Mouse (Mus musculus) heart, embryonic 15.5 days (tissue): ENCODE results near the gene Zc3h12a. TPM values are rescaled to one million over a fixed set of nuclear protein-coding genes. Genes with fewer than 3 reads are reported as not detected.

Experiments used
- ATAC-seq: fragments of 200-750 bp; cut with Nextera tagmentation; replicated peaks from 2 replicates; pipeline ENCODE4 v1.8.0; 2017; ENCODE audit warnings: low read depth, moderate TSS enrichment; ENCODE audit not compliant: insufficient number of reproducible peaks, insufficient read depth, low FRiP score
- H3K27ac ChIP-seq: fragments of 300-500 bp; sonication (generic); 2 replicates; pipeline ENCODE4 v1.5.1; 2015; ENCODE audit warnings: mild to moderate bottlenecking, inconsistent platforms
- H3K27me3 ChIP-seq: fragments of 300-500 bp; sonication (generic); 2 replicates; pipeline ENCODE4 v1.6.1; 2015; ENCODE audit warnings: inconsistent platforms
- H3K36me3 ChIP-seq: fragments of 300-500 bp; sonication (generic); 2 replicates; pipeline ENCODE4 v1.6.1; 2015; ENCODE audit warnings: mild to moderate bottlenecking, inconsistent platforms
- H3K4me1 ChIP-seq: fragments of 300-500 bp; sonication (generic); replicated peaks from 2 replicates; pipeline ENCODE4 v1.6.1; 2015; ENCODE audit warnings: inconsistent platforms
- H3K4me2 ChIP-seq: fragments of 300-500 bp; sonication (generic); 2 replicates; pipeline ENCODE4 v1.6.1; 2015; ENCODE audit warnings: inconsistent platforms, mild to moderate bottlenecking, moderate library complexity
- H3K4me3 ChIP-seq: fragments of 300-500 bp; sonication (generic); 2 replicates; pipeline ENCODE4 v1.5.1; 2015; ENCODE audit warnings: mild to moderate bottlenecking, inconsistent platforms
- H3K9ac ChIP-seq: fragments of 300-500 bp; sonication (generic); 2 replicates; pipeline ENCODE4 v1.6.1; 2015; ENCODE audit warnings: mild to moderate bottlenecking, inconsistent platforms
- H3K9me3 ChIP-seq: fragments of 300-500 bp; sonication (generic); replicated peaks from 2 replicates; pipeline ENCODE4 v1.6.1; 2016; ENCODE audit warnings: inconsistent platforms
- whole genome bisulfite sequencing: fragments of 180-500 bp; shearing (Covaris S2); methylation state at CpG from one replicate; pipeline ENCODE4 v1.1.7; 2015; ENCODE audit warnings: mixed read lengths; 5-methylcytosine and 5-hydroxymethylcytosine counted together
- polyA plus RNA-seq: library from polyadenylated mRNA; unstranded; fragments of >200 nt; fragmentation: Nextera tagmentation; extraction: Ambion mirVana; gene quantifications from 2 replicates; pipeline ENCODE4 v1.2.1, GENCODE M21; 2015

Gene Zc3h12a
- polyA plus RNA-seq, 1 experiment from 2014 or later = 0.59 TPM

GRCm38 (mm10) chr4:125115081-125115480, 12.6 kb downstream of the Zc3h12a start:
- peak overlapping the region; percentile 33 for H3K27ac ChIP-seq
- no peak overlapping the region for H3K9ac ChIP-seq
- 0 out of 2 replicates have a peak, but pooled peaks cover 3% of the 10 kb centered on the region for H3K36me3 ChIP-seq
- H3K27me3 ChIP-seq = no peaks in the 10 kb centered on the region
- H3K4me2 ChIP-seq = no peak overlapping the region
- H3K4me1 ChIP-seq = peaks cover 21% of the 10 kb centered on the region
- no peaks in the 10 kb centered on the region for H3K9me3 ChIP-seq
- WGBS = 68% methylated on average over 4 of the region's 4 CpGs
- no peak for ATAC-seq
- H3K4me3 ChIP-seq = no peak overlapping the region

GRCm38 (mm10) chr4:125114638-125115037, 13.0 kb downstream of the Zc3h12a start:
- H3K27ac ChIP-seq = peak overlapping the region; percentile 33
- H3K9me3 ChIP-seq = no peaks in the 10 kb centered on the region
- 12% methylated on average over 6 of the region's 6 CpGs for WGBS
- no peak overlapping the region for H3K4me2 ChIP-seq
- 0 out of 2 replicates have a peak, but pooled peaks cover 3% of the 10 kb centered on the region for H3K36me3 ChIP-seq
- H3K9ac ChIP-seq = no peak overlapping the region
- no peak; the same call in 1 of the 2 replicates for ATAC-seq
- H3K27me3 ChIP-seq = no peaks in the 10 kb centered on the region
- peaks cover 21% of the 10 kb centered on the region for H3K4me1 ChIP-seq
- H3K4me3 ChIP-seq = no peak overlapping the region

- ATAC-seq = 0 out of 2 replicates have a peak, but pooled peaks have one; percentile 14
- Histone ChIP-seq H3K9me3 (no peaks in the 10 kb centered on the region), H3K4me3 (no peak overlapping the region), H3K36me3 (peaks cover 6% of the 10 kb centered on the region; the same call in 1 of the 2 replicates), H3K4me2 (no peak overlapping the region), H3K4me1 (no peaks in the 10 kb centered on the region), H3K27me3 (no peaks in the 10 kb centered on the region), H3K9ac (no peak overlapping the region), H3K27ac (no peak overlapping the region)
- WGBS = 71% methylated on average over 9 of the region's 9 CpGs
Measured at GRCm38 (mm10) chr4:125105354-125105753, 22.3 kb downstream of the Zc3h12a start.

DNA sequence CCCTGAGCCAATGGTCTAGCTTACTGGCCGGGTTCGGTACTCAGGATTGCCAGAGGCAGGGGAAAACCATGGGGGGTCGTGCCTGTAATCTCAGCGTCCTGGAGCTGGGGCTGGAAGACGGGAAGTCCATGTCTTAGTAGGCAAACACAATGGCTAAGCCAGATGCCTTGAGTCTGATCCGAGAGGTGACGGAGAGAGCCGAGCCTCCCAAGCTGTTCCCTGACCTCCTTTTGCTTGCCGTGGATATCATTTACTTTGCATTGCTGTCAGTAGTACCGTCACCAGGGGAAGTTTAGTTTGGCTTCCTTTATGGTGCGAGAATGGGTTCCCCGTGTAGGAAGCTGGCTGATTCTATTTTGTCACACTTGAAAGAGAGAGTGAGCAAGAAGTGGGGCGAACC, 26.3 kb downstream of the Zc3h12a start:
- ATAC-seq = no peak
- Histone ChIP-seq H3K4me1 (no peaks in the 10 kb centered on the region), H3K36me3 (no peaks in the 10 kb centered on the region; the same call in 1 of the 2 replicates), H3K4me3 (no peak overlapping the region), H3K9me3 (no peaks in the 10 kb centered on the region), H3K4me2 (no peak overlapping the region), H3K27me3 (no peaks in the 10 kb centered on the region), H3K27ac (no peak overlapping the region), H3K9ac (no peak overlapping the region)
- 71% methylated on average over 13 of the region's 13 CpGs for WGBS

DNA sequence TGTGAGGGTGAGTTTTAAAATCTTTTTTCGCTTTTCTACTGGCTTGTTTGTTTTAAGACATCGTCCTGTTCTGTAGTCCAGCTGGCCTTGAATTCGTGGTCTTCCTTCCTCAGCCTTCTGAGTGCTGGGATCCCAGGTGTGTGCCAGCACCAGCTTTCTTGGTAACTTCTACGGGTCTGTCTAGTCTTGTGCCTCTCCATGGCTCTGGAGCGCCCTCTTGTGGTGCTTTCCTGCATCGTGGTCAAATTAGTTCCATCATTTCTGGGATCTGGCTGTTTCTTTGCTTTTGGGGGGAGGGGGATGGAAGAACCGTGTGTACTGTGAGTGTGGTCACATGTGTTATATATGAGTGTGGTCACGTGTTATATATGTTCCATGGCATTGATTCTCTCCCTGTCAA, 28.2 kb downstream of the Zc3h12a start:
- Histone ChIP-seq H3K9me3 (no peaks in the 10 kb centered on the region), H3K4me3 (no peak overlapping the region), H3K27me3 (no peaks in the 10 kb centered on the region), H3K4me1 (no peaks in the 10 kb centered on the region), H3K36me3 (no peaks in the 10 kb centered on the region; the same call in 1 of the 2 replicates), H3K9ac (no peak overlapping the region), H3K27ac (no peak overlapping the region), H3K4me2 (no peak overlapping the region)
- no peak for ATAC-seq
- 13% methylated on average over 8 of the region's 8 CpGs for WGBS

DNA sequence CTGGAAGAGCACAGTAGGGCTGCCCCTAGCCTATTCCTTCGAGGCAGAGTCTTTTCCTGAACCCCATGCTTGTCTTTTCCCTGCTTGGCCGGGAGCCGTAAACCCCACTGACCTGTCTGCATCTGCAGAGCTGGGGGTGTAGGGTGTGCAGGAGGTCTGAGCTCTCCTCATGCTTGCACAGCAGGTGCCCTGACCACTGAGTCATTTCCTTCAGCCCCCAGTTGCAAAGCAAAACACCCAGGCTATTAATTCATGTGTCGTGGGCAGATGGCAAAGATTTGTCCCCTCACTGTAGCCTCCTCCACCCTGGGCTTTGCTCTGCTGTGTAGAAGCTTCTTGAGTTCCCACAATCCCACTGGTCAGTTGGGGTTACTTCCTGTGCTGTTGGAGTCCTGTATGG, 30.2 kb downstream of the Zc3h12a start:
- ATAC-seq = no peak
- Histone ChIP-seq H3K27me3 (no peaks in the 10 kb centered on the region), H3K27ac (no peak overlapping the region), H3K4me3 (no peak overlapping the region), H3K4me2 (no peak overlapping the region), H3K36me3 (peaks cover 7% of the 10 kb centered on the region), H3K9ac (no peak overlapping the region), H3K9me3 (no peaks in the 10 kb centered on the region), H3K4me1 (no peaks in the 10 kb centered on the region)
- WGBS = 85% methylated on average over 4 of the region's 4 CpGs

- no peak overlapping the region for H3K4me2 ChIP-seq
- peaks cover 17% of the 10 kb centered on the region for H3K36me3 ChIP-seq
- H3K4me3 ChIP-seq = no peak overlapping the region
- no peaks in the 10 kb centered on the region for H3K9me3 ChIP-seq
- WGBS = 79% methylated on average over 5 of the region's 5 CpGs
- H3K27ac ChIP-seq = no peak overlapping the region
- H3K4me1 ChIP-seq = no peaks in the 10 kb centered on the region
- H3K27me3 ChIP-seq = no peaks in the 10 kb centered on the region
- no peak overlapping the region for H3K9ac ChIP-seq
- ATAC-seq = no peak
Measured at GRCm38 (mm10) chr4:125096066-125096465, 31.6 kb downstream of the Zc3h12a start.

DNA sequence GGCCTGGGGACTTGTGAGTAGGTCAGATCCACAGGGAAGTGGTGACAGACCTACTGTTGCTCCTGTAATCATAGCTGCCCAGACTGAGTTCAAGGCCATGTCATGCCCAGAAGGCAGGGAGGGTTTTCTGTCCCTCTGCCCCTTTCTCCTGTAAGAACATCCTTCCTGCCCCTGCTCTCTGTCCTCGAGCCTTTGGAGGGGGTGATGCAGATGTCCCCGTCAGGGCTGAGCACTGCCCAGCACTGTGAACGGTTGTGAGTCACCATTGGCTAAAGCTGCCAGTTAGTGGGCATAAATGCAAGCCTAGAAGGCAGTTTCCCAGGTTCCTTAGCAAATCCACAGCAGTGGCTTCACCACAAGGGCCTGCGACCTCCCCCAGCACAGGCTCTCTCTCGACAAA, 34.6 kb downstream of the Zc3h12a start:
- no peak overlapping the region for H3K4me2 ChIP-seq
- H3K36me3 ChIP-seq = peaks cover 40% of the 10 kb centered on the region
- H3K27ac ChIP-seq = no peak overlapping the region
- no peaks in the 10 kb centered on the region for H3K27me3 ChIP-seq
- no peaks in the 10 kb centered on the region for H3K4me1 ChIP-seq
- ATAC-seq = no peak
- H3K4me3 ChIP-seq = no peak overlapping the region
- no peak overlapping the region for H3K9ac ChIP-seq
- 81% methylated on average over 5 of the region's 5 CpGs for WGBS
- no peaks in the 10 kb centered on the region for H3K9me3 ChIP-seq

GRCm38 (mm10) chr4:125085346-125085841, 42.2 kb downstream of the Zc3h12a start:
- H3K27ac ChIP-seq = peak overlapping the region; percentile 98
- peak; percentile 91 for ATAC-seq
- under 1% methylated on average over 45 of the region's 45 CpGs for WGBS

GRCm38 (mm10) chr4:125084403-125085345, 43.0 kb downstream of the Zc3h12a start, which contains the start of gene Meaf6:
Meaf6 (plus strand) TSS chr4:125085134.
- ATAC-seq = peak; percentile 89
- H3K4me3 ChIP-seq = peak within 1 kb of the TSS; percentile 84
- peak within 1 kb of the TSS; percentile 88 for H3K9ac ChIP-seq
- peak within 1 kb of the TSS; percentile 98 for H3K27ac ChIP-seq
- no peaks in the 10 kb centered on the region for H3K27me3 ChIP-seq
- 1% methylated on average over 62 of the region's 63 CpGs for WGBS
- H3K4me1 ChIP-seq = peaks cover 11% of the 10 kb centered on the region
- no peaks in the 10 kb centered on the region for H3K9me3 ChIP-seq
- H3K36me3 ChIP-seq = peaks cover 26% of the 10 kb centered on the region
- H3K4me2 ChIP-seq = peak within 1 kb of the TSS; percentile 87

More at GRCm38 (mm10) chr4:125085346-125085841, 42.2 kb downstream of the Zc3h12a start:
- no peaks in the 10 kb centered on the region for H3K9me3 ChIP-seq
- H3K4me1 ChIP-seq = peaks cover 11% of the 10 kb centered on the region
- peaks cover 30% of the 10 kb centered on the region for H3K36me3 ChIP-seq
- peak overlapping the region; percentile 87 for H3K4me2 ChIP-seq
- no peaks in the 10 kb centered on the region for H3K27me3 ChIP-seq
- H3K9ac ChIP-seq = peak overlapping the region; percentile 88
- peak overlapping the region; percentile 84 for H3K4me3 ChIP-seq

GRCm38 (mm10) chr4:125078698-125079097, 48.9 kb downstream of the Zc3h12a start:
- H3K9ac ChIP-seq = no peak overlapping the region
- H3K9me3 ChIP-seq = no peaks in the 10 kb centered on the region
- H3K4me1 ChIP-seq = no peaks in the 10 kb centered on the region
- WGBS = 92% methylated on average over 2 of the region's 2 CpGs
- no peaks in the 10 kb centered on the region for H3K27me3 ChIP-seq
- no peak overlapping the region for H3K4me2 ChIP-seq
- no peak overlapping the region for H3K4me3 ChIP-seq
- H3K27ac ChIP-seq = no peak overlapping the region
- no peak for ATAC-seq
- H3K36me3 ChIP-seq = peaks cover 13% of the 10 kb centered on the region
